Mouse (Mus musculus) heart, adult 9 months (tissue): ENCODE measurements at regions not wholly inside any gene's neighbourhood (a gene's known extent, or its start where the extent isn't known, plus 50 kb on each side); places are given as distances from the start of the nearest gene placed in this dataset.

Experiments
- DNase-seq, 2 experiments: peaks; one replicate each; pipeline ENCODE4 v3.0.0; 2022; ENCODE audit warnings: low spot score in 2 of 2

GRCm38 (mm10) chr13:43724161-43724560 lies 60.4 kb upstream of the Cd83 start:
- no peak for DNase-seq

- peak in 1 of 2 experiments; percentile 32 for DNase-seq
These were observed 58.9 kb upstream of the Cd83 start for GRCm38 (mm10) chr13:43725698-43726097.

DNA sequence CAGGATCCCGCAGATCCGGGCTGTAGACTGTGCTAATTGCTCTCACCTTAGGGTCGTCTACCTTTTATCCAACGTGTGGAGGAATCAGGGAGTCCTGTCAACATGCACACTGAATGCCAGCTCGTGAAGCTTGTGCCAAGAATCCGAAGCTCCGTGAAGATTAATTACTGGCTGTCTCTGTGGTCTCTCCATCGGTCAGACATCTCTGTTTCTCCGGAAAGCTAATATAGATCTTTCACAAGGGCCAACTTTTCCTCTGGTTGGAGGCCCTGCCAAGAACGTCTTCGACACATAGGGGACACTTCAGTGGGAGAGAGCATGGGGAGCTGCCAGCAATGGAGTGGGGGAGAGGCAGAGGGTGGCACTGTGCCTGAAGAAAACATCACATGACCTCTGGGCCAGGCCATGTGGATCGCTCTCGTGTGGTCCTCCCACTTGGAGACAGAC lies 57.7 kb upstream of the Cd83 start:
- peak; percentile 10 to 27 for DNase-seq

DNA sequence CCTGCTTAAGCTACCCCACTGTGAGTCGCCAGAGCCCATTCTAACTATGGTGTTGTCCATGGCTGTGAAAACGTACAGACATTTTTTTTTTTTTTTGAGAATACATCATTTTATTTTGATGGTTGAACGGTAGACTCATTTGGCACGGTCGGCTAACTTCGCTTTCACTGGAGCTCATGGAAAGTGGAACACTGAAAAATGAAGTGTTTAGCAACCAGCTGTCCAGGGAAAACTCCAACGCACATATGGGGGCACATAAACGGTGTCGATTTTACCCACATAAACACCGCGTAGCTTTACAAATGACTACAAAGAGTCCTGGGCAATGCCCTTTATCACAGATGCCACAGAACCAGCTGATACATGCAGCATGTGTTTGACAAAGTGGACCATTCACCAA lies 55.0 kb upstream of the Cd83 start:
- DNase-seq, result no peak

DNA sequence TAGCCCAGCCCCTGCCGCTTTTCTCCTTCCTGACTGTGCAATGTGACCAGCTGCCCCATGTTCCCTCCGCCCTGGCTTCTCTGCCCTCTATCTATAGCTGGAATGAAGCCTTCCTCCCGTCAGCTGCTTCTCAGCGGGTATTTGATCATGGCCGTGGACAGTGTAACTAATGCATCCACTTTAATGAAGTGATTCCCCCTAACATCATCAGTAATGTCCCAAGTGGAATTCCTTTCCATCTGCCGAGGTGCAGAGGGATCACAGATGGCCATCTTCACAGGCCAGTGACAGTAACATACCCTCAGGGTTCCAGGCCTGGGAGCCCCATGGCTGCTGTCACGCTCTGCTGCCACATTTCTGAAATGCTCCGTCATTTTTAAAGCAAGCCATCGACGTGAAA lies 51.5 kb upstream of the Cd83 start:
- no peak for DNase-seq

DNA sequence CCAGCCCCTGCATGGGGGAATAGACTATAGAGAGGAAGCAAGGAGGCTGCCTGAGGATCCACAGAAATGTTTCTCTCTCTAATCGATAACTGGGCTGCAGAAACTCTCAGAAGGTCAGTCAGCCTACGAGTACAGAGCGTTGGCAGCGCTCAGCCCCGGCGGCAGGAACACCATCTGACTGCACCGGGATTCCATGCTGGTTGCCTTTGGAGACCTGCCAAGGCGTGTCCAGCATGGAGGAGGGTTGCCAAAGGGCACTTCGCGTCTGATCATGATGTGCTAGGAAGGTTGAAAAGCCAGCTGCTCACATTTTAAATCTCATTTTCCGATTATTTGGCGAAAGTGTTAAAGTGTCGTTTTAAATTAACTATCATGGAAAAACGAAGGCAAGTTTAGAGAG lies 49.9 kb upstream of the Cd83 start:
- DNase-seq, result peak; percentile 63 to 74
